Mouse (Mus musculus) frontal cortex, postnatal 14 days (tissue): ENCODE data around the gene Kdm5b.
A peak's percentile ranks its signal among the peaks of the same experiment; 100 is the strongest.

Source experiments
- DNase-seq, 2 experiments: peaks; one replicate each; pipeline ENCODE4 v3.0.0; 2022; ENCODE audit warnings: low spot score in 2 of 2

Kdm5b gene

DNA sequence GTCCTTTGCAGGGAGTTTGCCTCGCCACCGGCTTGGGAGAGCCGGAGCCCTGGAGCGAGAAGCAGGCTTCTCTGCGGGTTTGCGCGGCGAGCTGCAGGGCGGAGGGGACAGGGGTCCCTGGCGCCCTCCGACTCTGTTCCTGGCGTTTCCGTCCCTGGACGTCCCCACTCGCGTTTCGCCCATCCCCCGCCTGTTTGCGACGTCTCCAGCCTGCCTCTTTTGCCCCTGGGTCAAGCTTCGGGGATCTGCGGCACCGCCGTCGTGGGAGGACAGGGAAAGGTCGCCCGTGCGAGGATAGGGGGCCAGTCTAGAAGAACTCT lies 87.0 kb downstream of the Kdm5b start:
- DNase-seq: no peak

DNA sequence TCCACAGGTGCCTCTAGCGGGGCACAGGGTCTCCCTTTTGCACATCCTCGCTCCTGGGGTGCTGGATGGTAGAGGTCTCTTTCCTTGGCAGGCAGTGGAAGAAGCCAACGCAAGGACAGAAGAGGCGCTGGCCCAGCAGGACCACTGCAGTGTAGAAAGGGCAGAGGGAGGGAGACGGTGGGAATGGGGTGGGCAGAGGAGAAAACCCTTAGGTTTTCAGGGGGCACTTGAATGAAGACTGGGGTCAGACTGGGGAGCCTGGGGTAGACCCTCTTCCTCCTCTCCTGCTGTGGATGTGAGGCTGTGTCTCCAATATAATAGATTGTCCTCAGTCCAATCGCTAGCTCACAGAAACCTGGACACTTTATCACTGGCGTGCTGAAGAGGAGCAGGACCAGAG lies 87.6 kb downstream of the Kdm5b start:
- DNase-seq: no peak

GRCm38 (mm10) chr1:134650816-134651215 lies 90.8 kb downstream of the Kdm5b start:
- DNase-seq: no peak

DNA sequence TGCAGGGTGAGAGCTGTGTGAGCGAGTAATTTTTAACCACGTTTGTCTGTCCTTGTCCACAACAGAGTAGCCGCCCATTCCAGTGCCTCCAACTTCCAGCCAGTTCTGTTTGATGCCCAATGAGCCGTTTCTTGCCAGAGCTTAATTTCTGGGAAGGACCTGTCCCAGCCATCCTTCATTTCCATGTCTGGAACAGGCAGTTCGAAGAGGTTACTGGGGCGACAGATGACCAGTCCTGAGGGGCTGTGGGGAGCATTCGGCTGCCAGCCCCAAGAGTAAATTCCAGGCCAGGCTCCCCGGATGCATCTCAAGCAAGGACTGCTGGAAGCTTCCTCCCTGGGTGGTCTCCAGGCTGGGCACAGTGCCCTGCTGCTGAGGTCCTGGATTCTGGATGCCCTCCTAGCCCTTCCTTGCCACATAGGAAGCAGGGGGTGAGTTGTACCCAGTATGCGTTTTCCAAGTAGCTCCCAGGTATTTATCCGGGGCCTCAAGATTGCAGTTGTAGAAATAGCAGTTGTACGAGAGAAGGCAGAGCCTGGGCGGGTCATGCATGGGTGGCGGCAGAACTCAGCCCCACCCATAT lies 91.4 kb downstream of the Kdm5b start:
- DNase-seq: peak in 1 of 2 experiments; percentile 23

GRCm38 (mm10) chr1:134651851-134652398 lies 92.0 kb downstream of the Kdm5b start:
- no peak for DNase-seq

DNA sequence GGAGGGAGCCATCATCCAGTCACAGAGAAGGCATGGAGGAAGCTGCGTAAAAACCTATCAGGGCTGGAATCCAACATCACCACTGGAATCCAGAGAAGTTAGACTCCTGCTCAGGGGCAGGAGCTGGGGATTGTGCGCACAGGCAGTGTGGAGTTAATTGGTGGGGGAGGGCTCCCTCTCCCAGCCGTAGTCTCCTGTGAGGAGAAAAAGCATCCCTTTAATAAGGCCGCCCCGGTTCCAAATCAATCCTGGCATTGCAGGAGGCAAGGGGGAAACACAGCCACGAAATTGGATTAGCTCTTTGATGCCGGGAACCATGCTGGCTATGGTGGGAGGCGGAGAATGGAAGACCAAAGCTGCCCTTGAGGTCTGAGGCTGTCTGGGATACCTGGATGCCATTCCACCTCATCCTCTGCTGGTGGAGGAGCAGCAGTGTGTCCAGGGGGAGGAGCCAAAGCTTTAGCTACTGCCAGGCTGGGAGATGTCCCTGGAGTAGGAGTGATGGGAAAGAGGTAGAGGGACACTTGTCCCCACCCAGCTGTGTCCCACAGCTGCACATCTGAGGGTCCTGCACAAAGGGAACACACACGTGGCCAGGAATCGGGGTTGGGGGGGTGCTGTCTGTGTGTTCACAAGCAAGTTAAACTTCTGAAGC lies 93.8 kb downstream of the Kdm5b start:
- DNase-seq: no peak

- DNase-seq: no peak
Observed at GRCm38 (mm10) chr1:134658841-134659240, 98.9 kb downstream of the Kdm5b start.

- DNase-seq: no peak
Observed at GRCm38 (mm10) chr1:134660163-134660562, 100.2 kb downstream of the Kdm5b start.

GRCm38 (mm10) chr1:134671234-134672070 lies 111.5 kb downstream of the Kdm5b start:
- DNase-seq: no peak

DNA sequence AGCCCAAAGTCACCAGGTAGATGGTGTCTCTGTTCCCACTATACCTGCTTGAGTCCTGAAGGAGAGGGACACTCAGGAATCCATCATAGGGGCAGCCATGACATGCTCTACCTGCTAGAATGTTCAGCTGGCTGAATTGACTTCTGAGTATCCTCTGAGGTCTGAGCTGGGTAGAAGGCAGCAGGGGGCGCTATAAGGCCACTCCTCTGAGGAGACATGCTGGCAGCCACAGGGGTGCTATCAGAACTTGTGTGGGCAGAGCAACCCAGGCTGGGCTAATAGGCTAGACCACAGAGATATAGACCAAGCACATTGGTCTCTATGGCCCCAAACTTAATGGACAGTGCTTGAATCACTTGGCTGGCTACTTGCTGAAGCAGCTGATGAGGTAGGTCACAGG lies 114.3 kb downstream of the Kdm5b start:
- DNase-seq: no peak

DNA sequence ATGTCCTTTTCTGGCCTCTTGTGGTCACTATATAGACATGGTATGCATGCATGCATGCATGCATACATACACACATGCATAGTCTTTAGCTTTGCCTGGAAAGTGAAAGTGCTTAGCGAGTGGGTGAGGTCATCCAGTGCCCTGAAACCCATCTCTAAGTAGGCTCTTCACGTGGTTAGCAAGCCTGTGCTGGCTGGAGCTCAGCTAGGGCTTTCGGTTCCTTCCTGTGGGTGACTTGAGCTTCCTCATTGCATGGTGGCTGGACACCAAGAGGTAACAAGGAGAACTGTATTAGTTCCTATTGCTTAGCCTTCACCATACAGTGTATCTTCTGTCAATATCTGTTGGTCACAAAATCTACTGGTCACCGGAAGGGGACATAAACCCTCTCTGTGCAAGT lies 119.5 kb downstream of the Kdm5b start:
- no peak for DNase-seq

GRCm38 (mm10) chr1:134680617-134681016 lies 120.6 kb downstream of the Kdm5b start:
- no peak for DNase-seq

DNA sequence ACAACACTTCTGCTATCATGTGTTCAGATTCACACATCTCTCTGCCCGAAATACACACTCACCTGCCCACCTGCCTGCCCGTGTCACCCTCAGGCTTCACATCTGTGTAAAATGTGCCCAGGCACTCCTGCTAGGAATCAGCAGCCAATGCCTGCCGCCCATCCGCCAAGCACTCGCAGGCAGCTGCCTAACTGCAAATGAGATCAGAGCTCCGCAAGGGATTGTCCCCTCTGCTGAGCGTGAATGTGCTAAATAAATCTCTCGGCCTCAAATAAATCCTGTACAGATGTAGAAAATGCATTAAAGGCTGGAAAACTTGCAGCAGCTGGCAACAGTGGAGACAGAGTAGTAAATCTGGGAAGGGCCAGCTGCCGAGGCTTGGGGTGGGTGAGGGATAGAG lies 122.5 kb downstream of the Kdm5b start:
- peak in 1 of 2 experiments; percentile 13 for DNase-seq
